Mouse (Mus musculus) hindbrain, embryonic 14.5 days (tissue): ENCODE measurements around the gene Olfr1310. TPM values are rescaled to one million over a fixed set of nuclear protein-coding genes. Genes with fewer than 3 reads are reported as not detected.
"Not testable (repeated sequence)": the region's sequence is repeated elsewhere in the genome, so short reads cannot be mapped to it uniquely, and the experiment has no call there.

Experiments
- ATAC-seq: fragments of 200-750 bp; cut with Nextera tagmentation; 2 replicates; pipeline ENCODE4 v1.8.0; 2017; ENCODE audit warnings: moderate number of reproducible peaks, mild to moderate bottlenecking, moderate TSS enrichment, moderate library complexity; ENCODE audit not compliant: low FRiP score
- DNase-seq: peaks from one replicate; pipeline ENCODE4 v3.0.0-alpha.2; 2015; ENCODE audit warnings: low spot score
- H3K27ac ChIP-seq: fragments of 300-500 bp; sonication (generic); 2 replicates; pipeline ENCODE4 v1.5.1; 2014; ENCODE audit warnings: mild to moderate bottlenecking, moderate library complexity
- H3K27me3 ChIP-seq: fragments of 300-500 bp; sonication (generic); 2 replicates; pipeline ENCODE4 v1.6.1; 2014; ENCODE audit warnings: mild to moderate bottlenecking, low read length, mixed read lengths; ENCODE audit not compliant: control insufficient read depth, insufficient read depth
- H3K36me3 ChIP-seq: fragments of 300-500 bp; sonication (generic); replicated peaks from 2 replicates; pipeline ENCODE4 v1.6.1; 2014; ENCODE audit not compliant: control insufficient read depth, insufficient read depth
- H3K4me1 ChIP-seq: fragments of 300-500 bp; sonication (generic); replicated peaks from 2 replicates; pipeline ENCODE4 v1.6.1; 2014; ENCODE audit warnings: antibody characterized with exemption, low read length, mixed read lengths; ENCODE audit not compliant: control insufficient read depth, insufficient read depth
- H3K4me2 ChIP-seq: fragments of 300-500 bp; sonication (generic); replicated peaks from 2 replicates; pipeline ENCODE4 v1.6.1; 2014; ENCODE audit warnings: mild to moderate bottlenecking, moderate library complexity
- H3K4me3 ChIP-seq: fragments of 300-500 bp; sonication (generic); replicated peaks from 2 replicates; pipeline ENCODE4 v1.5.1; 2014; ENCODE audit warnings: mild to moderate bottlenecking, low read length
- H3K9ac ChIP-seq: fragments of 300-500 bp; sonication (generic); 2 replicates; pipeline ENCODE4 v1.6.1; 2014
- H3K9me3 ChIP-seq: fragments of 300-500 bp; sonication (generic); 2 replicates; pipeline ENCODE4 v1.6.1; 2016; ENCODE audit warnings: low read length; ENCODE audit not compliant: control insufficient read depth
- WGBS: fragments of 180-500 bp; shearing (Covaris S2); extraction: QIAGEN DNeasy Blood & Tissue Kit; methylation state at CpG from one replicate; pipeline ENCODE4 v1.1.7; 2014; 5-methylcytosine and 5-hydroxymethylcytosine counted together
- polyA plus RNA-seq: library from polyadenylated mRNA; unstranded; fragments of >200 nt; fragmentation: Nextera tagmentation; extraction: Ambion mirVana; gene quantifications from 2 replicates; pipeline ENCODE4 v1.2.1, GENCODE M21; 2014

The Olfr1310 gene
- not detected in 2 replicates for polyA plus RNA-seq

DNA sequence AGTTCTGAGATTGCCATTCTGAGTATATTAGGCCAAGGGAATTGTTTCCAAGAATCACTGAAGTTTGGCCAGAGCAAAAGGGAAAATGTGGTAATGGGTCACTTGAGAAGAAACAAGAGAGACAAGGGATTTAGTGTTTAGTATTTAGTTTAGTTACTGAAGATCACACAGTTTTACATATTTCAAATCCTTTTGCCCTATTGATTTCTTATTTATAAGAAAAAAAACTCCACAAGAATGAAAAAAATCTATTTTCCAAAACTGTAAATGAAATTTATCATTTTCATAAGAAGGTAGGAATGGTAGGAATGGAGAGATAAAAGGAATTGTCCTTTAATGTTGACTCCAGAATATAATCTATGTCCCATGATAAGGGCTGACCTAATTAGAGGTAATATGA lies at the start of gene Olfr1310:
TSS of gene Olfr1310 (minus strand) at position 101 of the 400 bp plus-strand sequence.
- no peak within 1 kb of the TSS for H3K4me2 ChIP-seq
- no peaks in the 10 kb centered on the region for H3K27me3 ChIP-seq
- no peak within 1 kb of the TSS for H3K4me3 ChIP-seq
- no peaks in the 10 kb centered on the region for H3K9me3 ChIP-seq
- no peaks in the 10 kb centered on the region for H3K4me1 ChIP-seq
- no peak for DNase-seq
- H3K27ac ChIP-seq = no peak within 1 kb of the TSS
- H3K36me3 ChIP-seq = no peaks in the 10 kb centered on the region
- no peak within 1 kb of the TSS for H3K9ac ChIP-seq
- no peak for ATAC-seq

DNA sequence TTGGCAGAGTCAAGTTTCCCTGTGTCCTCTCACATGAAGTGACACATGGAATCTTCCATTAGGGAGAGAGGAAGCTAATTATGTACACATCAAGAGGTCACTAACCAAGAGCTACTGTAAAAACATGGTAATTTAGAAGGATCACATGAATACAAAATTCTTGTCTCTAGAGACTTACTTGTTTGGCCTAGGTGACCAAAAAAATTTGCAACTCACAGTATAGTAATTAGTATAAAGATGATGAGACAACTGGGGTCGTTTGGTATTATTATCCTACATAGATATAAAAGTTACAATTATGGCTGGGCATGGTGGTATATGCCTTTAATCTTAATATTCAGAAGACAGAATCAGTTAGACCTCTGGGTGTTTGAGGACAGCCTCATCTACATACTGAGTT lies 37.6 kb upstream of the Olfr1310 start, which contains the start of gene Olfr1312:
TSS of gene Olfr1312 (minus strand) at position 101 of the 400 bp plus-strand sequence.
- H3K36me3 ChIP-seq = no peaks in the 10 kb centered on the region
- H3K9me3 ChIP-seq = no peaks in the 10 kb centered on the region
- H3K4me3 ChIP-seq = no peak within 1 kb of the TSS
- no peaks in the 10 kb centered on the region for H3K4me1 ChIP-seq
- H3K27ac ChIP-seq = no peak within 1 kb of the TSS
- H3K4me2 ChIP-seq = no peak within 1 kb of the TSS
- H3K27me3 ChIP-seq = no peaks in the 10 kb centered on the region
- ATAC-seq (no peak), DNase-seq (no peak)
- no peak within 1 kb of the TSS for H3K9ac ChIP-seq
- 37% methylated on average over 1 of the region's 1 CpGs for WGBS

- WGBS = 45% methylated on average over 6 of the region's 6 CpGs
- not testable (repeated sequence) for H3K27me3 ChIP-seq, H3K9ac ChIP-seq, H3K36me3 ChIP-seq, H3K4me1 ChIP-seq, H3K4me3 ChIP-seq, H3K9me3 ChIP-seq, H3K4me2 ChIP-seq, ATAC-seq, DNase-seq, H3K27ac ChIP-seq
These were observed 14.5 kb upstream of the Olfr1310 start for GRCm38 (mm10) chr2:112026971-112027370.

GRCm38 (mm10) chr2:112024312-112024711 lies 11.8 kb upstream of the Olfr1310 start, which contains the start of gene Olfr1311:
Gene Olfr1311 (minus strand): TSS chr2:112024412.
- Histone ChIP-seq H3K4me2 (no peak within 1 kb of the TSS), H3K36me3 (no peaks in the 10 kb centered on the region), H3K27ac (no peak within 1 kb of the TSS), H3K9me3 (no peaks in the 10 kb centered on the region), H3K4me1 (no peaks in the 10 kb centered on the region), H3K27me3 (no peaks in the 10 kb centered on the region), H3K4me3 (no peak within 1 kb of the TSS), H3K9ac (no peak within 1 kb of the TSS)
- no peak for ATAC-seq
- no peak for DNase-seq
- WGBS = 94% methylated on average over 2 of the region's 2 CpGs

DNA sequence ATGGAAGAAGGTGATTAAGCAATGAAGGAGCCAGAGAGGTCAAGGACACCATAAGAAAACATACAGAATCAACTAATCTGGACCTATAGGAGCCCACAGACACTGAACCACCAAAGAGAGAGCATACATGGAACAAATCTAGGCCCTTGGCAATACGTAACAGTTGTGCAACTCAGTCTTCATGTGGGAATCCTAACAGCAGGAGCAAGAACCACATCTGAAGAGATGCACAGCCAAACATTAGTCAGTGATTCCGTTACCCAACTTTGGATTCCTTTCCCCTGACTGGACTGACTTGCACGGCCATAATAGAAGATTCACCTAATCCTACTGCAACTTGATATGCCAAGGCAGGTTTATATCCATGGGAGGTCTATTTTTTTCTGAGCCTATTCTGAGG lies 2.4 kb upstream of the Olfr1310 start:
- 91% methylated on average over 3 of the region's 3 CpGs for WGBS
- Histone ChIP-seq H3K36me3 (no peaks in the 10 kb centered on the region), H3K4me2 (no peak overlapping the region), H3K9ac (no peak overlapping the region), H3K27me3 (no peaks in the 10 kb centered on the region), H3K4me1 (no peaks in the 10 kb centered on the region), H3K9me3 (no peaks in the 10 kb centered on the region), H3K27ac (no peak overlapping the region), H3K4me3 (no peak overlapping the region)
- ATAC-seq = no peak
- no peak for DNase-seq

DNA sequence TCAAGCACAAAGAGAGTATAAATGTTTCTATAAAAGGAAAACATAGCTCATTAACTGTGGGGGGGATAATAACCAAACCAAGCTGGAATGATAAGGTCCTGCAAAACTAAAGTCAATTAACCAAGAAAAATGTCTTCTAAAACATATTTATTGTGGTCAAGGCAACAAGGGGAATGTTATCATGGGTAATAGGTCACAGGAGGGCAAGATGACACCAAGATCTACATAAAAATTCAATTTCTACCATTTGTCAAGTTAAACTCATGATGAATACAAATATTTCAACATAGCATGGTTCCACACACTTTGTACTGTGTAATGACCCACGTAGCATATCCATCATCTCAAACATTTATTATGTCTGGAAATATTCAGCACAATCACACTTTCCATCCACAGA lies 22.3 kb downstream of the Olfr1310 start, which contains the start of gene Olfr1309:
TSS of gene Olfr1309 (minus strand) at position 101 of the 400 bp plus-strand sequence.
- H3K9me3 ChIP-seq = no peaks in the 10 kb centered on the region
- H3K27me3 ChIP-seq = no peaks in the 10 kb centered on the region
- H3K36me3 ChIP-seq = no peaks in the 10 kb centered on the region
- WGBS = 65% methylated on average over 1 of the region's 1 CpGs
- DNase-seq = no peak
- H3K9ac ChIP-seq = no peak within 1 kb of the TSS
- no peak for ATAC-seq
- no peak within 1 kb of the TSS for H3K4me3 ChIP-seq
- H3K4me2 ChIP-seq = no peak within 1 kb of the TSS
- H3K27ac ChIP-seq = no peak within 1 kb of the TSS
- H3K4me1 ChIP-seq = no peaks in the 10 kb centered on the region

DNA sequence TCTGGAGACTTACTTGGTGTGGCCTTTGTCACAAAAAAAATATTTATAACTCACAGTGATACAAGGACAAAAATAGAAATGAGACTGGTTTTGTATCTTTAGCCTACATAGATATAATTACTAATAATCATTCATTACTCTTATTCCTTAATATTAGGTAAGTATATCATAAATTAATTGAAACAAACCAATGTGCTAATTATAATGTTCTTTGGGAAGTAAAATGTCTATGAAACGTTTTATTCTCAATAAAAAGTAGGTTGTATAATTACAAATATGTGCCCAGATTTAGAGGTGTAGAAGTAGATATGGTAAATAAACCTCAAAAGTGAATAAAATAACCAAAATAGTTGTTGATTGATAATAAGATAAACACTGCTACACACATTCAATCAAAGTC lies 47.7 kb downstream of the Olfr1310 start, which contains the start of gene Olfr1308:
TSS of gene Olfr1308 (minus strand) at position 101 of the 400 bp plus-strand sequence.
- no peaks in the 10 kb centered on the region for H3K36me3 ChIP-seq
- H3K4me2 ChIP-seq = no peak within 1 kb of the TSS
- no peaks in the 10 kb centered on the region for H3K4me1 ChIP-seq
- DNase-seq (no peak), ATAC-seq (no peak)
- no peaks in the 10 kb centered on the region for H3K27me3 ChIP-seq
- WGBS = 67% methylated on average over 1 of the region's 1 CpGs
- no peak within 1 kb of the TSS for H3K4me3 ChIP-seq
- no peak within 1 kb of the TSS for H3K9ac ChIP-seq
- H3K27ac ChIP-seq = no peak within 1 kb of the TSS
- H3K9me3 ChIP-seq = no peaks in the 10 kb centered on the region

Other genes with a start within 250 kb of the Olfr1310 start
- gene Olfr1302, start 235.3 kb downstream of the Olfr1310 start, polyA plus RNA-seq = not detected in 2 replicates
- gene Olfr1303, start 192.4 kb downstream of the Olfr1310 start, polyA plus RNA-seq = not detected in 2 replicates
- gene Olfr1305, start 135.6 kb downstream of the Olfr1310 start, polyA plus RNA-seq = not detected in 2 replicates
- gene Olfr1306, start 96.4 kb downstream of the Olfr1310 start, polyA plus RNA-seq = not detected in 2 replicates
- gene Olfr1307, start 63.3 kb downstream of the Olfr1310 start, polyA plus RNA-seq = not detected in 2 replicates
- not detected in 2 replicates for gene Olfr1308, start 47.8 kb downstream of the Olfr1310 start, polyA plus RNA-seq
- not detected in 2 replicates for gene Olfr1309, start 22.4 kb downstream of the Olfr1310 start, polyA plus RNA-seq
- not detected in 2 replicates for gene Olfr1311, start 11.7 kb upstream of the Olfr1310 start, polyA plus RNA-seq
- not detected in 2 replicates for gene Olfr1312, start 37.5 kb upstream of the Olfr1310 start, polyA plus RNA-seq
- not detected in 2 replicates for gene Olfr1313, start 65.1 kb upstream of the Olfr1310 start, polyA plus RNA-seq
- not detected in 2 replicates for gene Olfr1314, start 84.1 kb upstream of the Olfr1310 start, polyA plus RNA-seq
- gene Olfr1315-ps1, start 102.7 kb upstream of the Olfr1310 start, polyA plus RNA-seq = not detected in 2 replicates
- not detected in 2 replicates for gene Olfr1316, start 122.3 kb upstream of the Olfr1310 start, polyA plus RNA-seq
- not detected in 2 replicates for gene Olfr1317, start 127.6 kb upstream of the Olfr1310 start, polyA plus RNA-seq
- 0.12 and 0.23 TPM in 2 replicates for gene Olfr1318, start 141.5 kb upstream of the Olfr1310 start, polyA plus RNA-seq
- gene Lpcat4, start 226.8 kb upstream of the Olfr1310 start, polyA plus RNA-seq = 22.0 and 23.1 TPM in 2 replicates
- not detected in 2 replicates for gene Nutm1, start 246.6 kb upstream of the Olfr1310 start, polyA plus RNA-seq
- 169 and 177 TPM in 2 replicates for gene Nop10, start 249.2 kb upstream of the Olfr1310 start, polyA plus RNA-seq